Mouse (Mus musculus): ENCODE data around the gene Atp2b2. TPM values are rescaled to one million over a fixed set of nuclear protein-coding genes. Genes with fewer than 3 reads are reported as not detected.

The Atp2b2 gene
- under 1 TPM; 0.22 to 0.40 (median 0.34) TPM for total RNA-seq (2022)

GRCm38 (mm10) chr6:114042332-114042731 is at the start of gene Atp2b2:
Gene Atp2b2, minus strand, starts transcription at chr6:114042613.
- DNase-seq (ENCODE audit: low spot score in 2 of 2), result no peak

GRCm38 (mm10) chr6:114089626-114090025 is 47.2 kb upstream of the Atp2b2 start:
- peak in 1 of 2 experiments; percentile 16 for DNase-seq (ENCODE audit: low spot score in 2 of 2)

GRCm38 (mm10) chr6:114087106-114087505 is 44.7 kb upstream of the Atp2b2 start:
- no peak for DNase-seq (ENCODE audit: low spot score in 2 of 2)

GRCm38 (mm10) chr6:114078556-114078955 is 36.1 kb upstream of the Atp2b2 start:
- no peak for DNase-seq (ENCODE audit: low spot score in 2 of 2)

GRCm38 (mm10) chr6:114076560-114076959 is 34.1 kb upstream of the Atp2b2 start:
- no peak for DNase-seq (ENCODE audit: low spot score in 2 of 2)

- DNase-seq (ENCODE audit: low spot score in 2 of 2), result no peak
Measured at GRCm38 (mm10) chr6:114076061-114076460, 33.6 kb upstream of the Atp2b2 start.

GRCm38 (mm10) chr6:114074929-114075328 is 32.5 kb upstream of the Atp2b2 start:
- no peak for DNase-seq (ENCODE audit: low spot score in 2 of 2)

- no peak for DNase-seq (ENCODE audit: low spot score in 2 of 2)
Measured at GRCm38 (mm10) chr6:114074256-114074655, 31.8 kb upstream of the Atp2b2 start.

- no peak for DNase-seq (ENCODE audit: low spot score in 2 of 2)
Measured at GRCm38 (mm10) chr6:114071564-114071963, 29.2 kb upstream of the Atp2b2 start.

GRCm38 (mm10) chr6:114063100-114063499 is 20.7 kb upstream of the Atp2b2 start:
- DNase-seq (ENCODE audit: low spot score in 2 of 2), result no peak

GRCm38 (mm10) chr6:114062688-114063087 is 20.3 kb upstream of the Atp2b2 start:
- DNase-seq (ENCODE audit: low spot score in 2 of 2), result no peak

- DNase-seq (ENCODE audit: low spot score in 2 of 2), result no peak
Measured at GRCm38 (mm10) chr6:114059206-114059605, 16.8 kb upstream of the Atp2b2 start.

GRCm38 (mm10) chr6:114058030-114058808 is 15.8 kb upstream of the Atp2b2 start:
- DNase-seq (ENCODE audit: low spot score in 2 of 2), result no peak

- no peak for DNase-seq (ENCODE audit: low spot score in 2 of 2)
Measured at GRCm38 (mm10) chr6:114055311-114055710, 12.9 kb upstream of the Atp2b2 start.

- no peak for DNase-seq (ENCODE audit: low spot score in 2 of 2)
Measured at GRCm38 (mm10) chr6:114044962-114045361, 2.5 kb upstream of the Atp2b2 start.

- no peak for DNase-seq (ENCODE audit: low spot score in 2 of 2)
Measured at GRCm38 (mm10) chr6:114042836-114043235, 423 bp upstream of the Atp2b2 start.

- DNase-seq (ENCODE audit: low spot score in 2 of 2), result no peak
Measured at GRCm38 (mm10) chr6:114041911-114042284, 515 bp downstream of the Atp2b2 start.

- no peak for DNase-seq (ENCODE audit: low spot score in 2 of 2)
Measured at GRCm38 (mm10) chr6:114041097-114041910, 1.1 kb downstream of the Atp2b2 start.

GRCm38 (mm10) chr6:114035704-114036103 is 6.7 kb downstream of the Atp2b2 start:
- DNase-seq (ENCODE audit: low spot score in 2 of 2), result no peak

GRCm38 (mm10) chr6:114032822-114033221 is 9.6 kb downstream of the Atp2b2 start:
- DNase-seq (ENCODE audit: low spot score in 2 of 2), result no peak

GRCm38 (mm10) chr6:114023794-114024193 is 18.6 kb downstream of the Atp2b2 start:
- DNase-seq (ENCODE audit: low spot score in 2 of 2), result no peak

GRCm38 (mm10) chr6:114022104-114022503 is 20.3 kb downstream of the Atp2b2 start:
- no peak for DNase-seq (ENCODE audit: low spot score in 2 of 2)

GRCm38 (mm10) chr6:114013801-114014200 is 28.6 kb downstream of the Atp2b2 start:
- no peak for DNase-seq (ENCODE audit: low spot score in 2 of 2)
